Mouse (Mus musculus) frontal cortex, postnatal 36 days (tissue): Measurements from ENCODE around the gene Rnf17.

Experiments used
- DNase-seq, 2 experiments: peaks; one replicate each; pipeline ENCODE4 v3.0.0; 2022; ENCODE audit warnings: low spot score in 2 of 2

Gene Rnf17

DNA sequence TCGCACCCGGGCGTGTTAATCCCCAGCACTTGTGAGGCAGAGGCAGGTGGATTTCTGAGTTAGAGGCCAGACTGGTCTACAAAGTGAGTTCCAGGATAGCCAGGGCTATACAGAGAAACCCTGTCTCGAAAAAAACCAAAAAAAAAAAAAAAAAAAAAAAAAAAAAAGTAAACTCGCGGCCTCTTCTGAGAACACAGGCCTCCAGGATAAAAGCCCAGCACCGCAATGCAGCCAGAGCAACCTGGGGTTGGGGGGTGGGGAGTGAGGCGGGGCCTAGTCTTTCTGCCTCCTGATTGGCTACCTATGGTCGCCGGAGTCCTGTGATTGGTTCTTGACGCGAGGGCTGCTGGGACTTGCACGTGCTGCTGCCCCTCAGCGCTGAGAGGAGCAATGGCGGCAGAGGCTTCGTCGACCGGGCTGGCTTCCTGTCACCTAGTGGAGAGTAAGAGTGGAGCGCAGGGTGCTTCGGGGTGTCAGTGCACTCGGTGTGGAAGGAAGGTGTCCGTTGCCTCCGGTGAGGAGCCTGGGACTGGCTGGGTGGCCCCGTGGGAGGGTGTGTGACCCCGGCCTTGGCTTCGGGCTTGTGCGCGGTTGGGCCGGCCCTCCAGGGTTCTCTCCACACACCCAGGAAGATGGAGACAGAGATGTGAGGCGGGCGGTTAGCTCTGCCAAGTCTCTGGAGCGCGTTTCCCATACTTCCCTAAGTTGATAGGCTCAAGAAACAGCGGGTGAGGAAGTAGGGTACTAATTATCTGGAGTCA lies at the start of gene Rnf17:
Gene Rnf17 (plus strand): TSS at position 271 of the 761 bp plus-strand sequence.
- DNase-seq, result no peak

DNA sequence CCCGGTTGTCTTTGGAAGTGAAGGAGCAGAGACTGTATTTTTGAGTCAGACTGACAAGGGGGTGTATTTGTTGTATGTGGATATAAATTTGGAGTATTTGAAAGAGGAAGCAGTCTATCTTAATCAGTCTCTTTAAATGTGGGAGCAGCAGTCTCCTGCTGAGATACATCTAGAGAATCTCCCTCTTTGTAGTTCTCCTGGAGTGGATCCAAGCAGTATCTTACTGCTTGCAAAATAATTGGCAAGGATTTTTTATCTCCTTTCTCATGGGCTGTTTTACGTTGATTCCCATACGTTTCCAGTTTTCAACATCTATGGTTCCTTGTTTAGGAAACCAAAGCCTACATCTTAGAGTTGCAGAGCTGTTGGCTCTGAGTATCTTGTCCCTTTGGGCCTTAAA lies 47.6 kb upstream of the Rnf17 start:
- no peak for DNase-seq

DNA sequence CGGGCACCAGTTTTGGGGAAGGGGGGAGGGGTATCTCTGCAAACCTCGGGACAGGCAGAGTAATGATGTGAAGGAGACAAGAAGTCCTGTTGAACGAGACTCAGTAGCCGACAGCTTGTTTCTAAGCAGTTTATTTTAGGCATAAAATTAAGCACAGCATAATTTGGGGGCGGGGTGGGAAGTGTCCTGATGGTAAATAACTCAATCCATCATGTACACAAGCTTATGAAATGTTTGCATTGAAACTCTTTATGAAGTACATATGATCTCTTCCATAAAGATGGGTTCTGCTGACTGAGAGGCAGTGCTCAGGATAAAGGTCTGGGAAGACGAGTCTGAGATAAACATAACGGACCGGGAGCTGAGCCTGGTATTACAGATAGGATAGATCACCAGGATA lies 47.0 kb upstream of the Rnf17 start:
- no peak for DNase-seq

DNA sequence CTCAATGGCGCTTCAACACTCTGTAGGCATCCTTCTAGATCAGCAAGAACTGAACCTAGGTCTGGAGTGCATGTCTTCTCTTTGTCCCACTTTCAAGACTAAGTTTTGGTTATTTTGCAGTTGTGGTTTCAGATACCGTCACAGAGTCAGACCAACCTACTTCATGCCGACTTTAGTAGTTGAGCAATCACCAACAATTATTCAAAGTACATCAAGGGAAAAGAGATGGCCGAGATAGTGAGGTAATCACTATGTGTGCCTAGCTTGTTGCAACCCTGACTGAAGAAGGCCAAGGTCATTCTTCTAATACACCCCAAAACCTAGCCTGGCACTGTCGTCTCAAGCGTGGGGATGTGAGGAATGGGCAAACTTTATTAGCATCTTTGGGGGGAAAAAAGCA lies 46.2 kb upstream of the Rnf17 start:
- no peak for DNase-seq

DNA sequence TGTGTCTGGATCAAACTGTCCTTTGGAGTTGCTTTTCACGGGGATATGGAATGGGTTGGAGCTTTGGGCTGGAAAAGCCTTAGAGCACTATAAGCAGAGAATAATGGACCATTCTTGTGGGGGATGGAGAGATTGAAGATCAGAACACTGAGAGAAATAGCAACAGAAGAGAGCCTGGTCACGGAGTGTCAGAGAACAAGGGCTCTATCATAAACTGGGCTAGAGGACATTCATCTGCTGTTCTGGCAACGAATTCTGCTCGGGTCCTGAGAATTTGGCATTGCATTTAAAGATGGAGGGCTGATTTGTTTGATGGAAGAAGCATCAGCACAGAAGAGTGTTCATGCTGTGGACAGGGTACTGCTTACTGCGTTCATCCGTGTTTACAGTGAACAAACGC lies 44.0 kb upstream of the Rnf17 start:
- no peak for DNase-seq

DNA sequence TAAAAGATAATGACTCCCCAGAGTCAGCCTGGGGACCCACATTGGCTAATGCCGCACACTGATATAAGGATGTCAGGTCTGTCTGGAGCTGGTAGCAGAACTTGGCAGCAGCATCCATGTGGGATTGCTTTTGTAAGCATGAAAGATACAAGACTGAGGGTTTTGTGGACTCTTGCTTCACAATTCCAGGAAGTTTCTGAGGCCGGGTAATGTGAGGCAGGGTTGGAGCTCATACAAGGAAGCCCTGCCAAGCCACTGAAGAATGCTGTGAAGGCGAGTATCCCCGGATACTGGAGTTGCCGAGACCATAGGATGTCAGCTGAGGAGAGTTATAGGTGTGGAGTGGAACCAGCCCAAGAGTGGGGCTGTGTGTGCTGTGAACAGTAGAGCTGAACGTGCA lies 43.2 kb upstream of the Rnf17 start:
- DNase-seq, result no peak

DNA sequence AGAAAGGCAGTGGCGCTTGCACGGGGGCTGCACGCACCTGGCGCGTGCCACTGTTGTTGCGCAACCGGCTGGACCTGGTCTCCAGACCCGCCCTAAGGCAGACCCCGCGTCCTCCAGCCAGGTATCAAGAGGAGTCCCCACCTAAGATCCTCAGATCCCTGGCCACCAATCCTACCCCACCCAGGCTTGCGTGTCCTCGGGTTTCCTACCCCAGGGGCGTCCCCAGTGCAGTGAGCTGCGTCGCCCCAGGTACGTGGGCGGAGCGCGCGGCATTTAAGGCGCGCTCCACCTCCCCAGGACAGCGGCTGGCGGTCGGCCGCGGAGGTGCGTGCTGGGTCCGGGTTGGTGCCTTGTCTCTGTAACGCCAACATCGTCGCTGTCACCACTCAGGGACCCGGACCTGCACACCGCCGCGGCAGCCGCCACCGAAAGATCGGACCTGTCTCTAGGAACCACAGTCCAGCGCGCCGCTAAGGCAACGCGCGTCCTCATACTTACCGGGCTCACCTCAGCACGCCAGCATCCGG lies 37.6 kb upstream of the Rnf17 start, which contains the start of gene Atp12a:
Gene Atp12a (plus strand): TSS at position 358 of the 527 bp plus-strand sequence.
- DNase-seq, result no peak

DNA sequence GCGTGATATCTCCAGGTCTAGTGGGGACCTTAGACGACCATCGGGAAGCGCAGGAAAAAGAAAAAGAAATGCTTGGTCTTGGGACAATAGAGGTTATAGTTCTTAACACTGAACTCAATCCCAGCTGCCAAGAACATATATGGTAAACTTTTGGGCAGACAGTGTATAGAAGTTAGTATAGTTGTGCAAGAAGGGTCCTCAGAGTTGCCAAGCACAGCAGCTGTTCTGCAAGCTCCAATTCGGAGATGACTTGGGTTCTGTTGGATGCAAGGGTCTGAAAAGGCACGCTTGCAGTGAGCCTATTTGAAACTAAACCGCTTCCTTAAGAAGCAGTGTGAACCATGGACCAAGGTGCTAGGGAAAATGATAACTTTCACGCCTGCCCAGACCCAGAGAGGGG lies 37.1 kb upstream of the Rnf17 start:
- no peak for DNase-seq

DNA sequence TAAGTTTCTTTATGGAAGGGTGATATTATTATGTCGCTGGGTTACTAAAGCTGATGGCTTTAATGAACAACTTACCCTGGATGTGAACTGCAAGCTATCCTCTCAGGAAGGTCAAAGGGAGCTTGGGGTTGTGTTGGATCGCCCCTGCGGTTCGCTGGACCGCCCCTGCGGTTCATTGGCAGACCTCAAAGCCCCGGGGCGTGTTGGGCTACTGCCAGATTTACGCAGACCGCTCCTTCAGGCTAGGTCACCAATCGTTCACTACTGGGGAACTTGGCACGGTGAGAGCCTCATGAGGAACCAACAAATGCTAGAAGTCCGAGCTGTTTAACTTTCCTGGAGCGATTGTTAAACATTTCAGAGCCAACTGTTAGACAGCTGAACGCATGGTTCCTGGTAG lies 35.7 kb upstream of the Rnf17 start:
- no peak for DNase-seq

DNA sequence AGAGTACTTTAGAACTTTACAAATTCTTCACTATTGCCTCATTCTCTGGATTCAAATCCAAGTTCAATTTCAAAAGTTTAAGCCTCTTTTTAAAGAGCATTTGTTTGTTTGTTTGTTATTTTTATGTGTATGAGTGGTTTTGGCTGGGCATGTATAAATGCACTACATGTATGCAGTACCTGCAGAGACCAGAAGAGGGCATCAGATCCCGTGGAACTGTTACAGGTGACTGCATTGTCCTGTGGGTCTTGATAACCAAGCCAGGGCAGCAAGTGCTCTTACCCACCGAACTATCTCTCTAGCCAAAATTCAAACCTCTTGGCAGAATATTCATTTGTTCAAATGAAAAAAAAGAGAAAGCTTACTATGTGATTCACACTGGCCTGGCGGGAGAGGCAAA lies 33.5 kb upstream of the Rnf17 start:
- DNase-seq, result no peak

DNA sequence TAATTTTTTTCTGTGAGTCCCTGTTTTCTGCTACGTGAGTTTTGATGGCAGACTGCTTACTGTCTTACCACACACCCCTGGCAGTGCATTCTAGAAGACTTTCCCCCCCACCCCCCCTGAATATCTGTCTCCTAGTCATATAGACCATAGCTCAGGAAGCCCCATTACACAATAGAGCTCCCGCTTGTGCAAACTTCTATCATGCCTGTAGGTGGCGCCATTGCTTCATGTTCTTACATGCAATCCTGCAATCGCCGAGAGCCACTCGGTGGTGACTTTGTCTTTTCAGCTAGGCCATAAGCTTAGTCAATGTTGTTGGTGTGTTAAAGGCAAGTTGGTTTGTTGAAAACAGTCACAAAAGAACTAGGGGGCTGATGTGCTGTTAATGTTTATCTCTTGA lies 26.6 kb upstream of the Rnf17 start:
- peak; percentile 72 to 86 for DNase-seq

DNA sequence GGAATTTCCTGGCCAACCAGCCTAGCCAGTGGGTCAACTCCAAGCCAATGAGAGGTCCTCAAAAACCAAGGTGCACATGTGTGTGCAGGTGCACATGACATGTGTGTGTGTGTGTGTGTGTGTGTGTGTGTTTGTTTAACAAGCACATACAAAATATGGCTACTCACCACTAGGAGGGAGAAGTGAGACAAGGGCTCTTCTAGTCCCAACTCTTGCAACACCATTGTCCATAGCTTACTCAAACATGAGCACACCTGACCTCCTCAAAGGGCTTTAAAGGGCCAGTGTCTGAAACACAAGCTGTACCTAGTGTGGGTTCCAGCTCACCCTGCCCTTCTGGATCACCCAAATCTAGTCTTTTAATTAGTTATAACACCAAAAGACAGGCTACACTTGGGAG lies 24.6 kb upstream of the Rnf17 start:
- no peak for DNase-seq

DNA sequence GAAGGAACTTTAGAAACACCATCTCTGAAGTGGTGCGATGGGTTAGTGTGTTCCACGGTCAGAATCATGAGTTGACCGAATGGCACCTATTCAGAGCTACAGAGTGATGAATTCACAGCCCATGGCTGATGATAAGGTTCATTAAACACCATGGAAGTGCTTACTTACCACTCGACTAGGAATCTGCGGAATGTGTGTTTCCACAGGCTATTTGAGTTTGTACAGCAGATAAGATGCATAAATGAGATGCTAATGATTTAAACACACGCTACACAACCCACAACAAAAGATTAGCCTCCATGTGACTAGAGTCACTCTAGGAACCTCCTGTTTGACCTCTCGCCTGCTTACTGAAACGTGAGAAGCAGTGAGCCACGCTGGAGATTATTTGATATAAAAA lies 23.0 kb upstream of the Rnf17 start:
- no peak for DNase-seq

DNA sequence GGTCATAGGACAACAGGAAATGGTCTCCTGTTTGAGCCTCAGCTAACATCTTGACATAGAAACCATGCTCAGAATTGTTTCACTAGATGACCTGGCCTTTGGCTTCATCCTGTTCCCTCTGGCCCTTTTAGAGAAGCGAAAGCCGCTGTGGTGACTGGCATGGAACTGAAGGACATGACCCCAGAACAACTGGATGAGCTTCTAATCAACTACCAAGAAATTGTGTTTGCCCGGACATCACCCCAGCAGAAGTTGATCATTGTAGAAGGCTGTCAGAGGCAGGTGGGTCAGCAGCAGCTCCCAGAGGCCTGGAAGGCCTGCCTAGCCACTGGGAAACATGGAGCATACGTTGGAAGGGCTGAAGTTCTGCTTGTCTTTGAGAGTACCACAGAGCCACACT lies 20.0 kb upstream of the Rnf17 start:
- DNase-seq, result no peak

DNA sequence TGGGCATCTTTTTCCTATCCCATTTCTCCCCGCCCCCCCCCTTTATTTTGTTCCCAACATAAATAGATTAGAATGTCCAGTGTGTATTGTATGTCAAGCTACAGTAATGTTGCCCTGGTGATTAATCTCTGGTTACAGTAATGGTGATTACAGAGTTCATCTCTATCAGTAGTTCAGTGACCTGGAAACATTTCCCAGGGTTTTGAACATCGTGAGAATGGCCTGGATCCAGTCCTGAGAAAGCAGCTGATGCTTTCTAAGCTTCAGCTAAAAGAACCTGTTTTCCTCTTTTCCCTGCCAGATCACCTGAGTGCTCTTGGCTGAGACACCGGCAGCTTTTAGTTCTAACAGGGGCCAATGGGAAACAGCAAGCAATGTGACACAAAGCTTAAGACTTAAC lies 12.1 kb upstream of the Rnf17 start:
- no peak for DNase-seq

DNA sequence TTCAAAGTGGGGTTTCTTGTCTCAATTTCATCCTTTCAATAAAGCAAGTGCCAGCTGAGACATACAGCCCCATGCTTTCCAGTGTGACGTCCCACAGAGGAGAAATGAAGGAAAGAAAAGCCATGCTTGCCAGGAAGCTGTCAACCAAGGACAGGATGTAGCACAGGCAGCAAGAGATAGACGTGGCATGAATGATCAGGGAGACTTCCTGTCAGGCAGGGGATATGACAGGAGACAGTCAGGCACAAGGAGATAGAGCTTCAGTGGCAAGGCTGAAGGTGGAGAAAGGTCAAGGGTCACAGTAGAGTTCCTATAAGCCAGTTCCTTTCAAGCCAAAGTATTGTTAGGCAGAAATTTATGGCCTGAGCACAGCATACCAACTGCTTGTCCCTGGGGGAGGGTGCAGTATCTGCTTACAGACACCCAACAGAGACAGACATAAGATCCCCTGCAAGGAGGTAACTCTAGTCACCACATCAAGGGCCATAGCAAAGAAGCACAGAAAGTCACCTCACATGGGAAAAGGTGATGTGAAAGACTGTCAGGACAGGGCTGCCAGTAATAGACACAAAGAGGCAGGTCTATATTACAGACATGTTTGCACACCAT lies 8.6 kb upstream of the Rnf17 start:
- DNase-seq, result no peak

DNA sequence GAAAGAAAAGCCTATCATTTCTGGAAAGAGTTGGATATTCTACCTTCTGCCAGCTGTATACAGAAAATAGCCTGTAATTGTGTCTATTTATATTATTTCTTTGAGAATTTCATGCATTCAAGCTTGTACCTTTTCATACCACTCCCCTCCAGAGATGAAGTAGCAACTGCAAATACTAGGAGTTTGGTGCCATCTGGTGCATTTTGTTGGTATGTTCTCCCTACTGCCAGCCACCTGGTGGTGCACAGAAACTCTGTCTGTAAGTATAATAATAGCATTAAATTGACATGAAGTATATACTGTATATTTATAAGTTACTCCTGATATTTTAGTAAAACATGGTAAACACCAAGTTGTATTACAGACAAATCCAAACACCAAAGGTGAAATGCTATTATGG lies 4.4 kb upstream of the Rnf17 start:
- DNase-seq, result peak in 1 of 2 experiments; percentile 24

DNA sequence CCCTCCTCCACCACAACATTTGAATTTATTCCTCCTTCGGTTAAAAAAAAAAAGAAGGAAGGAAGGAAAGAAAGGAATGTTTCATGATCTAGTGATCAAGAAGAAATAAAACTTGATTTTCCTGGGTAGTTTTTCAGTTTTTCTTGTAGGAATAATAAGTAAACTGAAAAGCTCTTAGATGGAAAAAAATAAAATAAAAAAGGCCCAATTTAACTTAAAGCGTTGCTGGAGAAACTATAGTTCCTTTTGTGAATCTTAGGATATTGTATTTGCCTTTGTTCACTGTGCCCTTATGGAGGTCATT lies 643 bp downstream of the Rnf17 start:
- DNase-seq, result no peak

DNA sequence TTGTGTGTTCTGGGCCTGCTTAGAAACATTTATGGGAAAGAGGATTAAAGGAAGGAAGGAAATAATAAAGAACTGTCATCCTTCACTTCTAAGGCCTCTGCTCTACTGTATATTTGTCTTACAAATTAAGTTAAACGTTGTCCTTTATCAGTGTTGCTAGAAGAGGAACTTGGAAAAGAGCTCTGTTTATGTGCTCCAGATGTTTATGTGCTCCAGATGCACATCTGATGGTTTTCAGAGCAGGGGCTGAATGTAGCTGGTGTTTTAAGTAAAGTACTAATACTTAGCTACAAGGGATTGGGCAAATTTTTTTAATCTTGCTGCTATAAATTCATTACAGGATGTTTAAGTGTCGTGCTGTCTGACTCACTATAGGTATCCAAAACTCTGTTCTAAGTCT lies 59.7 kb downstream of the Rnf17 start:
- no peak for DNase-seq

DNA sequence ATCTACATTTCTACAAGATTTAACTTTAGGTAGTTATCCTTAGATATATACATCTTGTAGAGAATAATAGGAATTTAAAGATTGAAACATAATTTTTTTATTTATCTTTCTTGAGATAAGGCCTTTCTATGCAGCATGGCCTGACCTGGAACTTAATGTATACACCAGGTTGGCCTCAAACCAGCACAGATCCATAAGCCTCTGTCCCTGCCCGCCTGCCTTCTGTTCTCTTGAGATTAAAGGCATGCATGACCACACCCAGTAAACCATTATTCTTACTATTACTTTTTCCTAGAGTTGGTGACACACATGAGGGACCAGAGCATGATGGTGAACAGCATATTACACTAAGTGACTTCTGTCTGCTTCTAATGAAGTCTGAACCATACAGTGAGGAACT lies 60.3 kb downstream of the Rnf17 start:
- DNase-seq, result no peak

DNA sequence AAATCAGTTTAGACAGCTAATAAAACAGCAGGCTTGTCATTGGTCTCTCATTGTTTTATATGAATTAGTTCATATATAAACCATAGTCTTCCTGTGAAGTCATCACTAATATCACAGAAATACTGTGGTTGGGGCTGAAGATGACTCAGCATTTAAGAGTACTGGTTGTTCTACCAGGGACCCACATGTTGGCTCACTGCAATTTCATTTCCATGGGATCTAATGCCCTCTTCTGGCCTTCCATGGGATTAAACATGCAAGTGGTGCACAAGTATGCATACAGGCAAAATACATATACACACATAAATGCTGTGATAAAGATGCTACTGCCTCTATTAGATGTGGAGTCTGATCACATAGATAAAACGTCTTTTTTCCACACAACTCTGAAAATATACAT lies 65.8 kb downstream of the Rnf17 start:
- peak in 1 of 2 experiments; percentile 3 for DNase-seq

DNA sequence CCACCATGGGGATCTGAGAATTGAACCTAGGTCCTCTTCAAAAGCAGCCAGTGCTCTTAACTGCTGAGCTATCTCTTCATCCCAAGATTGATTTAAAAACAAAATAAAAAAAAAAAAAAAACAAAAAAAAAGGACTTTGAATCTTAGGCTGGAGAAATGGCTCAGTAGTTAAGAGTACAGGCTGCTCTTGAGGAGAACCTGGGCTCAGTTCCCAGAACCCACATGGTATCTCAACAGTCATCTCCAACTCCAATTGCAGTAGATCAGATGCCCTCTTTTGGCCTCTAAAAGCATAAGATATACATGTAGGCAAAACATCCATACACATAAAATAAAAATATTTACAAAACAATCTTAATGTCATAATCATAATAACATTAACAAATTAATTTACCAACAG lies 87.4 kb downstream of the Rnf17 start:
- DNase-seq, result no peak

DNA sequence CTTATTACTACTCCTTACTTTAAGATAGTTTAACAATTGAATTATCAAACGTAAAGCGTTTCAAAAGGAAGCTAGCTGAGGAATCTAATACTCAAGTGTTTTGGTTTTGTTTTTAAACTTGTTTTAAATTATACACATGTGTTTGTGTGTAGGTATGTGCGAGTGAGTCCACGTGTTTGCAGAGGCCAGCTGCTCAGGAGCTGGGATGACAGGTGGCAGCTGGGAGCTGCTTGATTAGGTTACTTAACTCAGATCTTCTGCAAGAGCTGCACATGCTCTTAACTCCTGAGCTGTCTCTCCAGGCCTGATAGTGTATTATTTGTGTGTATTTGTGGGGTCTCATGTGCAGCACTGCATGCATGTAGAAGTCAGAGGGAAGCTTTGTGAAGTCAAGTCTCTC lies 100.0 kb downstream of the Rnf17 start:
- no peak for DNase-seq

DNA sequence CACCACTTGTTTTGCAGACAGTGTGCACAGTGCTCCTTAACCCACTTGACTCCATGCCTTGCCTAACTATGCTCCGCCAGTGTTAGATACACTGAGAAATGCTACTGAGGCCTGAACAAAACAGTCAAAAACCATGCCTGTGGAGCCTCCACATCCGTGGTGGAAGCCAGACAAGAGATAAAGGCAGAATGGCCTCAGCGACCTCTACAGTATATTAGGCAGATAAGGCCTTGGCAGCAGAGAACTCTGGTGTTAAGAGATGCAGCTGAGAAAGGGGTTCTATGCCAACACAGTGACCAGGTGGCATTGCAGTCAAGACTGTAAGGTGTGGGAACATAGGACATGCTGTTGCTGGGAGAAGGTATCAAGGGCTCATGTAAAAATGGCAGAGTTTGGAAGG lies 104.4 kb downstream of the Rnf17 start:
- DNase-seq, result no peak
